Mouse (Mus musculus) mouse trophoblast stem cell (cell line): Measurements from ENCODE around the gene Tacc2.
"Not testable (repeated sequence)": the region's sequence is repeated elsewhere in the genome, so short reads cannot be mapped to it uniquely, and the experiment has no call there.

Experiments
- in situ Hi-C, 2 experiments: fragments of 300-500 bp; cut with MseI, MboI; formaldehyde crosslinking; loops; 2 replicates in 1 of 2; 3 replicates in 1 of 2; pipeline ENCODE4 v1.15.1; 2025

The Tacc2 gene

DNA sequence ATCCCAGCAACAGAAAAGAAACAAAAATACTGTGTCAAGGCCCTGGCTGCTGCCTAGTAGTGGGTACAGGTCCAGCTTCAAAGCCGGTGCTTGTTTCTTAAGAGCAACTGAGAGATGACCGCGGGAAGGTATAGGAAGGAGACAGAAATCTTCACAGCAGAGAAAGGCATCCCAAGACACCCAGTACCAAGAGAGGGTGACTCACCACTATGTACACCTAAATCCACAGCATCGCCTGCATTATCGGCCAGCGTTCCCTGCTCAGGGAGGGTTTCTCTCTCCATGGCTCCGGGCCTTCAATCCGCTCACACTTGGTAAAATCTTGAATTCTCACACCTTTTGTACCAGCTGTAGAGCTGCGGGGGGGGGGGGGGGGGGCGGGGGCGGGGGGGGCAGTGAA lies 4.4 kb upstream of the Tacc2 start, which contains the start of gene Nsmce4a:
Nsmce4a (minus strand) TSS at position 298 of the 400 bp plus-strand sequence.
- in situ Hi-C loops: no loop called here

DNA sequence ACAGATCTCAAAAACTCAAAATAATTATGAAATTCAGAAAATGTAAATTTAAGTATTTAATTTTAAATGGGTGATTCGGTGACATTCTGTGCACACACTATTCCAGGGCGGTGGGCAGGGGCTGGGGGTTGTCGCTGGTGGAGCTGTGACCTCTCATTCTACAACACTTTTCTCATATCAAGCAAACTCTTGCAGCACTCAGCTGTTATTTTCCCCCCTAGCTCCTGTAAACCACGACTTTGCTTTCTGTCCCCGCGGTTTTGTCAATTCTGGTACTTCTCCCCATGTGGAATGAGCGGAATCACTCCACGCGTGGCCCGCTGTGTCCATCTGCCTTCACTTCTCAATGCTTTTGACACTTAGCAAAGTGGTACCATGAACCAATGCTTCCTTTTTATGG lies 3.5 kb upstream of the Tacc2 start:
- in situ Hi-C loops: no loop called here

DNA sequence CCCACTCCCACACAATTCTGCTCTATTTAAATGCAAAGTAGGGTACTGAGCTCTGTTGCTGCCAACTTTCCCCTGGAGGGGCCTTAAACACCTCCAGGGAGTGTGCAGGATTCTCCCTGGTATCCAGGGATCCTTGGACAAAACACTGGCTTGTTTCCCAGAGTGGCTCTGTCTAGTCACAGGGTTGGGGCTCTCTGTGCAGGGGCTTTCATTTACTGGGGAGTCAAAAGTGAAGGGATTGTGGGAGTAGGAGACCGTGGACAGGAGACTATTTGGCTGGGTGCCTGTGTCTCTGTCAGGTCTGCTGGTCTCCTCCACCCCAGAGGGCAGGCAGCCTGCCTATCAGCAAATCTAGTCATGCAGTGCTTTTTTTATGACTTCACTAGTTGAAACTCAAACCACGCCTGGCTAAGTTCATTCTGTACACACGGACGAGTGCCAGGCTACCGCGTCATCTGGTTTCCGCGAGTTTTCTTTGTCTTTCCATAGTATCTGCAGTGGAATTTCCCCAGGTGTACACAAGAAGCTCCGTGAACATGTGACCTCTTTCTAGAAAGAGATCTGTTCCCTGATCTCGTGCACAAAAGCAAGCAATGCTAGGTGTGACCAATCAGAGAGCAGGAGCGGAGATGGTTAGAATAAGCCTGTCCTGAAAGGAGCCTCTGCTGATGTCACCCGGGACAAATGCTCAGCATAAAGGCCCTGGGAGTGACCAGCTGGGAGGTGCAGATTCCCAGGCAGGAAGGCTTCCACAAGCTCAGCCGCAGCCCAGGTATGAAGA lies 2.8 kb upstream of the Tacc2 start:
- in situ Hi-C loops: no loop called here

DNA sequence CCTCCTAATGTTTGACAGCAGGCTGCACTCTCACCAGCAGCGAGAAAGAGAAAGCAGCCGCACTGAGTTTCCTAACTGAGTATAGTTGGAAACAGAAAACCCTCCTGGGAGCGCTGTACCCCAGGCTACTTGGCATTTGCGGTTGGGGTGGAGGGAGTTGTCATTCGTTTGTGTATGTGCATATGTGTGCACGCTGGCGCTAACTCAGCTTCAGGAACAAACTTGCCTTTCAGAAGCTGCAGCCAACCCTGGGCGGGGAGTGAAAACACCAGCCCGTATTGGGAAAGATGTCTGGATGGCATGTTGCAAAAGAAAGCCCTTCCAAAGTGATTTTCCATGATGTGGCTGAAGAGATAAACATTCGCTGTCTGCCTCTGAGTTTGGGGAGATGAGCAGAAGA lies 257 bp upstream of the Tacc2 start:
- in situ Hi-C loops: no loop called here

DNA sequence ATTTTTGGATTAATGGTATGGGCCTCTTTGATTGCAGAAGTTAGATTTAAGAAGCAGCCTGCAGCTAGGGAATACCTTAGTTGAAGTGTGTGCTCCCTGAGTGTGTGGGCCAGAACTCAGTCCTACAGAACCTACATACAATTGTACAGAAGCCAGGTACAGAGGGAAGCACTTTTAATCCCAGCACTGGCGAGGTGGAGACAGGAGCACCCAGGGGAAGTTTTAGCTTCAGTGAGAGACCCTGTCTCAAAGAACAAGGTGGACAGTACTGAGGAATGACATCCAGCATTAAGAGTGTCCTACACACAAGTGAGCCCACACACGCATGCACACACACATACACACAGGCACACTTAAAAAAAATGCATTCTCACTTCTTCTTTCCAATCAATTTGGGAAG lies 828 bp downstream of the Tacc2 start:
- in situ Hi-C loops: no loop called here

DNA sequence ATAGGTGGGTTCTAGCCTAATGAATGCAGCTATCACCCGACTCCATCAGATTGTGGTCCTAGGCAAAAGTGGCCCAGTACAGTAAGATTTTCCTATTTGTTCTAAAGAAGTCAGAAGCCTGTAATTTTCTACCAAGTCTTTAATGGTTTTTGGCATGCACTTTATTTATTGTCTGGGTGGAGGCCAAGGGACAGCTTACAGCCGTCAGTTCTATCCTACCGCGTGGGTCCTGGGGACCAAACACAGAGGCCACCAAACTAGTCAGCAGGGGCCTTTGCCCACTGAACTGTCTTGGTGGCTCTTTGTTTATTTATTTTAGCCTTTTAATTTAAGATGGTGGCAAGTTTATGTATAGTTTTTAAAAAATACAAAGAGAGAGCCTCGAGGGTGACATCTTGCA lies 1.4 kb downstream of the Tacc2 start:
- in situ Hi-C loops: no loop called here

DNA sequence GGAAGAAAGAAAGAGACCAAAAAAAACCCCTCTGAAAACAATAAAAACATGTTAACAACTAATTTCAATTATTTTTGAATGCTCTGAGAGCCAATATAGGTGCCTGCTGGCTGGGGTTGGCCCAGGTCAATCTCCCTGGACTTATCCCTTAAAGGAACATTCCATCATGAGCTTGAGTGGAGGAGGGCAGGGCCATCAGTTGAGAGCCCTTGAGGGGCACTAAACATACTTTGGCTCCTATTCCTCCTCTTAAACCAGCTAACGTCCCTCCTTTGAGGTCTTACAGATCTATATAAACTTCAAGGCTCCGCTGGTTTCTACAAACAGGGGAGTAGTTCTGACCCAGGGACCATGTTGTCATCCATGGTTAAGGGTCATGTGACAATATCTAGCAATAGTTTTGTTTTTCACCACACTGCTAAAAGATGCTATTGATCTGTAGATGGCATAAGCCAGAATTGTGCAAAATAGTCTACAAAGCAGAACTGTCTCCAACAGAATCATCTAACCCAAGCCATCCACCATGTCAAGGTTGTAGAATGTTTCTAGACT lies 9.4 kb downstream of the Tacc2 start:
- in situ Hi-C loops: no loop called here

DNA sequence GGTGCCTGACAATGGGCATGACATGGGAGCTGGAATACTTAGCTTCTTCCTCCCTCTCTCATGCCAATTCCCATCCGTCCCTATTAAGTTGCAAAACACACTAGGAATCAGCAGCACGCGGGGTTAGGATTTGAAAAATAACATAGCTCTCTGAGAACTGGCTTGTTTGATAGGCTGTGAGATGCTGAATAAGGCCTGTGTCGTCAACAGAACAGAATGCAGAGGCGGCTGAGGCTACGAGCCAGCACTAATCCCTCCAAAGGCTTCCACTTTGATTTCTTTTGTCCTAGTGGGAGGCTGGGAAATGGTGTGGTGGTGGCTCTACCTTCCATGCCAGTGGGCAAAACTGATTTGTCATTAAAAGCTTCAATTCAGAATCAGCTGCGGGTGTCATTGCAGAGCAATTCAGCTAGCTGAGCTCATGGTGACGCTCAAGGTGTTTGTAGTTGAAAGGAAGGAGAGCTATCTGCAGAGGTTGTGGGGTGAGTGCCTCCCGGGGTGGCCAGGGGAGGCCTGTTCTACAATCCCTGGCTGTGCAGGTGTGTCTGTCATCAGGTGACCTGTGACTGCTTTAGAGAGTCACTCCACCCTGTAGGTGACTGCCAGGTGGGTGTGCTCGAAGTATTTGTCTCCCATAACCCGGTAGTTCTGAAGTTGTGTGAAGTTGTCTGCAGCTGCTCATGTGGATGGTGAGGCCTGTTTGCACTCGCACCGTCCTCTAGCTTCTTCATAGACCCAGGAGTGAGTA lies 13.0 kb downstream of the Tacc2 start:
- in situ Hi-C loops: no loop called here

DNA sequence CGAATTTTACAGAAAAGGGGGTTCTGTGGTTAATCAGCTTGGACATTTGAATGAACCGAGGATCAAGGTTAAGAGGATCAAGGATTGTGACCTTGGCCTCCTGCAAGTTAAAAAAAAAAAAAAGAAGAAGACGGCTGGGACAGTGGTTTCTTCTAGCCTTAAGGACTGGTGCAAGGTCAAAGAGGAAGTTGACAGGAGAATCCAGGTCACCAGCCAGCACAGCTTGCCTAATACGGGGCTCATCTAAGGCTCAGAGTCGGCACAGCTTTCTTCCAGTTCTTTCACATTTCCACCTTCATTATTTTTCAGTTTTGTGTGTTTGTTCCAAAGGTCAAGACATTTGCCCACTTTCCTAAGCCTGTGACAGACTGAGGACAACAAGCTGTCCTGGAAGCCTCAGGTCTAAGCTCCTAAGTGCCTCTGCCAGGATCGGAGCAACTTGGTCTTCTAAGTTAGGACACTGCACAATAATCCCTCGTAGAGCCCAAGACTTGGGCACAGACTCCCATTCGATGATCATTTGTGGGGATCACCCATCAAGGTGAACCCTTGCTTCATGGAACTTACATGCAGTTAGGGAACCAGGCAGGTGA lies 13.7 kb downstream of the Tacc2 start:
- in situ Hi-C loops: no loop called here

DNA sequence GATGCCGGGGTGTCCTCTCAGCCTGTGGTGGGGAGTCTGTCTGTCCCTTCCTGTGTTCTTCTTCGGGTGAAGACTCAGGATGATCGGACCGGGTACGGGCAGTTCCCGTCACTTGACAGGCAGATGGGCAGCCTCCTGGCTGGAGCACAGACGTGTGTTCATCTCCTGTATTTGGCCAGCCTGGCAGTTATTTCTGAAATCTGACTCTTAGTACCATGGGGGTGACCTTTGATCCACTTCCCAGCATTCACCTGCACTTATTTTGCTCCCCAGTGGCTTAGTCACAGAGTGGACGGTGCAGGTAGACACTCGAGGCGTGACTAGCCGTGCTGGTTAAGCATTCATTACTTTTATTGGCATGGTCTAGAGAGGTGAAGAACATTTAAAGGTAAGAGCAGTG lies 15.7 kb downstream of the Tacc2 start:
- in situ Hi-C loops: not testable (repeated sequence)

DNA sequence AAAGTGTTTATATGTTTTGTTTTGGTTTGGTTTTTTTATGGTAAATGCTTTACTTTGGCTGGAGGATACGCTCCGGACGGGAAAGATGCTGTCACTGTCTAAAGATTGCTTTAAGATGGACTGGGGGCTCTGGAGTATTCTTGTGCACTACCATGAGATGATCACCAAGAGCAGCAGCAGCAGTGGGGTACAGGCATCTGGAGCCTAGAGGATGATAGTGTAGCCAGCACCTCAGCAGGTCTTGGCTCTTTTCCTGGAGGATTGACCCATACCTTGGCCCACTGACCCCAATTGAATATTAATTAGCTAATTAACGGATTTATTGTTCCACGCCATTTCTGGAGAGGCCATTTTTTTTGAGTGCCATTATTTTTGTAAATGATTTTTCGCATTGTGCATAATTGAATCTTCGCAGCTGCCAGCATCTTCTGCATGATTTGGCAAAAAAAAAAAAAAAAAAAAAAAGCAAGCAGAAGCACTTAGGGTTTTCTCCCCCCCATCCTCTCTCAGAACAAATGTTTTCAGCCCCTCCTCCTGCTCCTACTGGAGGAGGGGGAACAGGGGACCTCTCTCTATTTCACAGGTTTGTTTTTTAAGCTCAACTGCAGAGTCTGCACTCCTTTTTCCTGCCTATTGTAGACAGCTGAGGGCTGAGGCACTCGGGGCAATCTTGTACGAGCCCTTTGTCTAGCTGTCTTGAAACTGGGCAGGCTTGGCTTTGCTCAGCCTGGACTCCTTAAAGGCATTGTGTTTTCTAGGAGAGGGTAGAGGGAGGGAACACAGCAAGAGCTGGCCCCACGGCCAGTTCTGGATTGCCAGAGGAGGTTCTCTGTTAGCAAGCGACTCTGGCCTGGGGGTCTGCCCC lies 16.4 kb downstream of the Tacc2 start:
- in situ Hi-C loops: not testable (repeated sequence)

DNA sequence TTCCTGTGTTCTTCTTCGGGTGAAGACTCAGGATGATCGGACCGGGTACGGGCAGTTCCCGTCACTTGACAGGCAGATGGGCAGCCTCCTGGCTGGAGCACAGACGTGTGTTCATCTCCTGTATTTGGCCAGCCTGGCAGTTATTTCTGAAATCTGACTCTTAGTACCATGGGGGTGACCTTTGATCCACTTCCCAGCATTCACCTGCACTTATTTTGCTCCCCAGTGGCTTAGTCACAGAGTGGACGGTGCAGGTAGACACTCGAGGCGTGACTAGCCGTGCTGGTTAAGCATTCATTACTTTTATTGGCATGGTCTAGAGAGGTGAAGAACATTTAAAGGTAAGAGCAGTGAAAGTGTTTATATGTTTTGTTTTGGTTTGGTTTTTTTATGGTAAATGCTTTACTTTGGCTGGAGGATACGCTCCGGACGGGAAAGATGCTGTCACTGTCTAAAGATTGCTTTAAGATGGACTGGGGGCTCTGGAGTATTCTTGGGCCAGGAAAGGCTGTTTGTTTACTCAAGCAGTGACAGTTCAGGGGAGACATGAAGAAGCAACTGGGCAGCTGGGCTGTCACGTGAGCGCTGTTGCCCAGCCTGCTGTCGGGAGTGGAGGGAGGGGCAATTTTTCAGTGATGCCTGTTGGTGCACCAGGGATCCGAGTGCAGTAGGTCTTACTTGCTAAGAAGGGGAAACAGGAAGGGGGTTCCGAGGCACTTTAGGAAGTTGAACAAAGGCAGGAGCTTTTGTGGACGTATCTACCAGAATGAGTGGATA lies 19.0 kb downstream of the Tacc2 start:
- in situ Hi-C loops: not testable (repeated sequence)

DNA sequence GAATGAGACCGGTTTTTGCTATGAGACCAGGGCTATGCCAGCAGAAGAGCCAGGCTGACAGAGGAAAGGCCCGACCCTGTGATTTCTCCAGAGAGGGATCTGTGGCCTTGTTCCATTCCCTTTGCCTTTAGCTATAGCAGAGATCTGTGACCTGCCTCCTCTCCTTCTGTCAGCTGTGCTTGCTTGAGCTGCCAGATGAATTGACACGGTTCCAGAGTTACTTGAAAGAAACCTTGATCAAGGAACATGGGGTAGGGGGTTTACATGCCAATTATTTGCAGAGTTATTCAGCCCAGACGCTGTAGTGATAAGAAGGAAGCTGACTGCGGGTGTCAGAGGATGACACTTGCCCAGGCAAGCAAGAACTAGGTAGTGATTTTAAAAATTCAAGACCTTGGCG lies 20.3 kb downstream of the Tacc2 start:
- in situ Hi-C loops: no loop called here

DNA sequence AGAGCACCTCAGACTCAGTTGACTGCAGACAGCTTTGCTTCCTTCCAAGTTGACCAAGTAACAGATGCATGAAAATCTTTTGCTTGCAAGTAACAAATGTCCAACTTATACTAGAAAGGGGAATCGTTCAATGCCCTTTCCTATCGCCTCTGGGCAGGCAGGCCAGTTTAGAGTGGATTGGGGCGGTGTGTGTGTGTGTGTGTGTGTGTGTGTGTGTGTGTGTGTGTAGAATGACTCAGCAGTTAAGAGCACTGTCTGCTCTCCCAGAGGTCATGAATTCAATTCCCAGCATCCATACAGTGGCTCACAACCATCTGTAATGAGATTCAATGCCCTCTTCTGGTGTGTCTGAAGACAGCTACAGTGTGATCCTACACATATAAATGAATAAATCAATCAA lies 22.8 kb downstream of the Tacc2 start:
- in situ Hi-C loops: no loop called here

DNA sequence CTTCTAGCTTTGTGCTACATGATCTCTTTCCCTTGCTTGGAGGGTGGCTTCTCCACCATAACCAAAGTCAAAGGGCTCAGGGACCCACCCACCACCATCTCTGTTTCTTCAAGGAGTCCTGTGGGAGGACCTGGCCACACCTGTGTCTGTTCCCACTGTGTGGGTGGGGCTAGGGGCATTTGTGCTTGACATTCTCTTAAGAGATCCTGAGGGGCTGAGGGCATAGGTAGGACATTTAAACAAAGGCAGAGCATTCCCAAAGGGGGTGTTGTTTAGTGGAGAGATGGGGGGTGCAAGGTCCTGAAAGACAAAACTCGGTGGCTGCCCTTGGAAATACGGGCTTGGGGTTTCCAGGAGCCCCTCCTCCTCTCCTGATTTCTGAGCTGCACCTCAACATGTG lies 23.3 kb downstream of the Tacc2 start:
- in situ Hi-C loops: no loop called here

DNA sequence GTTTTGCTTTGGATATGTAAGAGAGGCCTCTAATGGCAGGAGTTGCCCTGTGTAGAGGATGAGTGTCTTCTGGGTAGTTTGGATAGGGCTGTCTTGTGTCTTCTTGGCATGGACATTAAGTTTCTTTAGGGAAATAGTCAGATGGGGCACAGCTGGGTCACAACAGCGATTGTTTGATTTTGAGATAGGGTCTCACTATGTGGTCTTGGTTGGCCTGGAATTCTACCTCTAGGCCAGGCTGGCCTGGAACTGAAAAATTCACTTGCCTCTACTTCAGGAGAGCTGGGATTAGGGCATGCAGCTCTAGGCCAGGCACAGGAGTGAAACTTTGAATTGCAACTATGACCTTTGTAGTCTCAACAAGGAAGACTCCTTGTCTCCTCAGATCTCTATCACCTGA lies 25.6 kb downstream of the Tacc2 start:
- in situ Hi-C loops: no loop called here

DNA sequence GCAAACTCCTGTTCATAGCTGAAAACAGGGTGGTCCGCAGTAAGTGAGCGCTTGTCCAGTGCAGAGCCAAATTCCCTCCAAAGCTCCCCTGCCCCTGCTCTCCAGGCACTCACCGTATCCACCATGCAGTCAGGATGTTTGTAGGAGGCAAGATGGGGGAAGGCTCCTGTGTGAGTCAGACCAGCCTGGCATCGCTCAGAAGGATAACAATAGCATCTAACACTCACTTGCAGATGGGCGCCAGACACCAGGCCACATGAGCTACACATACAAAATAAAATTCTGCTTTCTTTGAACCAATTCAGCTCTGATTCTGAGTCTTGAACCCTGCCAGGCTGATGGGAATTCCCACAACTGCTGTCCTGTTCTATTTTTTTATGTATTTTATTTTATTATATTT lies 26.3 kb downstream of the Tacc2 start:
- in situ Hi-C loops: no loop called here

DNA sequence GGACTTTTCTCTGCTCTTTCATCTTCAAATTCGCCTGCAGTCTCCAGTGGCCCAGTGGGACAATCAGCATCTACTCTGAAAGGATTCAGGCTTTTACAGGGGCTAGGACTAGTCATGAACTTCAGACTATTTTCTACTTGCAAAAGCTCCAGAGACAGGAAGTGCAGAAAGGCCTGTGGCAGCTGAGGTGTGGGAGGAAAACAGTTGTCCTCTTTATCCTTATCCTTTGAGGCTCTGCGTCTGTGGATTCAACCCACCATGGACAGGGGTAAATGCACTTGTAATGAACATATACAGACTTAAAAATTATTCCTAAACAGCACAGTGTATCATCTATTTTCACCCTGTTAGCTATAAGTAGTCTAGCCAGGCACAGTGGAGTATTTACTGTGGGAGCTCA lies 27.2 kb downstream of the Tacc2 start:
- in situ Hi-C loops: no loop called here

DNA sequence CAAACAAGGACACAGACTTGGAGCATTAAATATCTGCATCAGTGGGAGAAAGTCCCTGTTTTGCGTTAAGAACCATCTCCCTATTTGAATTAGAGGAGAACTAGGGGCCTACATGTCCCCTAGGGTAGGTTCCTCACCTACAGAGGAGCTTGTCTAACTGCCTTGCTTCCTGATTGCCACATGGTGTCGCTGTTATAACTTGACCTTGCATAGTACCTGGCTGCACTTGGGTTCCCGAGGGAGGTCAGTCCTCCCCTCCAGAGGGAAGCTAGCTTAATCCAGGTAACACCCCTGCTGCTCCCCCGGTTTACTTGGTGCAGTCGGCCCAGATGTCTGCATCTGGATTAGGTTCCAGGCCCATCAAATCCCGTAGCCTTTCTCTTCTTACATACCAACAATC lies 27.9 kb downstream of the Tacc2 start:
- in situ Hi-C loops: no loop called here

DNA sequence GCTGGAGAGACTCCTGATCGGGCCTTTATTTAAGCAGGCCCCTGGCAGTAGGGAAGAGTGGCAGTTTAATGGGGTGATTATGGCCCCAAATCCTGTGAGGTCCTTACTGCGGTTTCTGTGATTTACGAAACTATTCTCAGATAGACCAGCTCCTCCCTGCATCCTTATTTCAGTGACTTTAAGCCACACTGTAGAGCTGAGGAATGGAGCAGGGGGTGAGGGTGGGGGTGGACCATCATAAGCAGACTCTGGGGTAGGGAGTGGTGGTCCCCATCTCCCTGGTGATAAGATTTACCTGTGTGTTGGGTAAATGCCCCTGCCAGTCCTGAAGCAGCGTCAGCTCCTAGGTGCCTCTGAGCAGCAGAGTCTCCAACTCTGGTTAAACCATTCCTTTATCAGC lies 29.7 kb downstream of the Tacc2 start:
- in situ Hi-C loops: no loop called here

DNA sequence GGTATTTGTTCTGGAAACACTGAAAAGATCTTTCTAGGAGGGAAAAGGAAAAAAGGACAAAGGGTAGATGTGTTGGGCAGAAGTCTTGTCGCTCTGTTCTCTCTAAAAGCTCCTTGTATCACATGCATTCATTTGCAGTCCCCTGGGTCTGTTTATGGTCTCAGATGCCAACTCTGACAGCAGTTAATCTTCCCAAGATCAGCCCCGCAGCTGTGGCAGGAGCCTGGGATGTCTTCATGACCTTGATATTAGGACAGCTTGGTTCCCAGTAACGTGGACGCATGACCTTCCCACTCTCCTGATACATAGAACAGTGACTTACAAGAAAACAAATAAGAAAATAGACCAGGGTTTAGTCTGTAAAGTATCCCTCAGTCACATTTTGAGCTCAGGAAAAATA lies 36.7 kb downstream of the Tacc2 start:
- in situ Hi-C loops: no loop called here
